Mouse (Mus musculus) ES-Bruce4 (cell line): ENCODE measurements at regions not wholly inside any gene's neighbourhood (a gene's known extent, or its start where the extent isn't known, plus 50 kb on each side); places are given as distances from the start of the nearest gene placed in this dataset.

Source experiments
- CTCF ChIP-seq: IDR thresholded peaks from one replicate; pipeline ENCODE4 v1.8.1; 2011; ENCODE audit warnings: low read depth, low read length
- EP300 ChIP-seq: IDR thresholded peaks from 2 replicates; pipeline ENCODE4 v1.6.1; 2011; ENCODE audit warnings: low read depth, low read length; ENCODE audit not compliant: insufficient read depth
- POLR2A ChIP-seq: IDR thresholded peaks from one replicate; pipeline ENCODE4 v1.8.1; 2011; ENCODE audit warnings: low read length; ENCODE audit not compliant: insufficient read depth

DNA sequence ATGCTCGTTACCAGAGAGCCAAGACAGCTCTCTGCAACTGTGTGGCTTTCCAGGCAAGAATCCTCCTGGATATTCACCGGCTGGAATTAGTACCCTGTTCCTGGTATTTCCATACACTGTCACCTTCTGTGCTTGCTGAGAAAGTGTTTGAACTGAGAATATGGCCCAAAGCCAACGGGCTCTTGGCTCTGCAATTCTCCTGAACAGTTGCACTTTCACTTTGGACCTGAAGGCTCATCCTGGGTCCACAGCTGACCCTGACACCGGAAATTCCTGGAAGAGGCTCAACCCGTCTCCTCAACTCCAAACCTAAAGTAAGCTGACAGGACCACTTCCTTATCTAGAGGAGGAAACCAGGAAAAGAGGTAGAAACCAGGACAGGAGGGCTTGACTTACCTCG is 69.7 kb upstream of the Ipo5 start:
- TF ChIP-seq CTCF (no peak), POLR2A (no peak), EP300 (no peak)
